Mouse (Mus musculus): ENCODE results near the gene Gm20388. TPM values are rescaled to one million over a fixed set of nuclear protein-coding genes. Genes with fewer than 3 reads are reported as not detected.
A peak's percentile ranks its signal among the peaks of the same experiment; 100 is the strongest.

Gene Gm20388
- polyA plus RNA-seq, 1 experiment from 2014 or later = not detected

DNA sequence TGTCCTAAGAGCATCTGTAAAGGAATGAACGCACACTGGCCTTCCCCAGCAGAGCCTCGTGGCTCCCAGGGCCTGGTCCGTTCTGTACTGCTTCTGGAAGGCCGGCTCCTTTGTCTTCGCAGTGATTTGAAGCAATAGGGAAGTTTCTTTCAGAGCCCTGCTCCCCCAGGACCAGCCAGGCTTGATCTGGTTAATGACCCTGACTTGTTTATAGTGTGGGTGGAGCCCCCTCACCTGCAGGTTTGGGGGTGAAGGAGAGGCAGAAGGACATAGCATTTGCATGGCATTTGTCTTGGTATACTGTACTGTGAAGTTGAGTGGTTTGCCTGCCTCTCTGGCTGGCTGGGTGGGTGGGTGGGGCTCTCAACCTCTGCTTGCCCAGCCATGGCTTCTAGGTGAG, 833.8 kb downstream of the Gm20388 start:
- H3K4me3 ChIP-seq (ENCODE audit: low read length) = no peak overlapping the region
- peak overlapping the region; percentile 86 for H3K27ac ChIP-seq (ENCODE audit: low read length)
- ATAC-seq (ENCODE audit: low read depth) = no peak

GRCm38 (mm10) chr8:120745226-120745625, 834.6 kb downstream of the Gm20388 start:
- no peak overlapping the region for H3K27ac ChIP-seq (ENCODE audit: low read length)
- H3K9me3 ChIP-seq (ENCODE audit: control insufficient read depth, low read length) = no peaks in the 10 kb centered on the region
- H3K4me3 ChIP-seq (ENCODE audit: low read length) = no peak overlapping the region
- 65% methylated on average over 7 of the region's 7 CpGs for WGBS
- H3K27me3 ChIP-seq (ENCODE audit: control insufficient read depth, insufficient read depth, low read depth, low read length) = no peaks in the 10 kb centered on the region
- no peak for ATAC-seq (ENCODE audit: low read depth)
- H3K9ac ChIP-seq (ENCODE audit: low read length) = no peak overlapping the region
- H3K4me2 ChIP-seq (ENCODE audit: low read depth, low read length) = no peak overlapping the region
- H3K36me3 ChIP-seq (ENCODE audit: control insufficient read depth, insufficient read depth, low read length) = no peaks in the 10 kb centered on the region
- H3K4me1 ChIP-seq (replicated peaks; ENCODE audit: control insufficient read depth, insufficient read depth, low read length) = peaks cover 27% of the 10 kb centered on the region

More for the DNA sequence above, 833.8 kb downstream of the Gm20388 start:
- H3K9me3 ChIP-seq (ENCODE audit: control insufficient read depth, low read length) = no peaks in the 10 kb centered on the region
- H3K4me1 ChIP-seq (replicated peaks; ENCODE audit: control insufficient read depth, insufficient read depth, low read length) = peaks cover 27% of the 10 kb centered on the region
- no peaks in the 10 kb centered on the region for H3K36me3 ChIP-seq (ENCODE audit: control insufficient read depth, insufficient read depth, low read length)
- no peak overlapping the region for H3K9ac ChIP-seq (ENCODE audit: low read length)
- 74% methylated on average over 5 of the region's 5 CpGs for WGBS
- H3K27me3 ChIP-seq (ENCODE audit: control insufficient read depth, insufficient read depth, low read depth, low read length) = no peaks in the 10 kb centered on the region
- no peak overlapping the region for H3K4me2 ChIP-seq (ENCODE audit: low read depth, low read length)

GRCm38 (mm10) chr8:120746007-120746701, 835.5 kb downstream of the Gm20388 start:
- Histone ChIP-seq H3K9me3 (ENCODE audit: control insufficient read depth, low read length) (no peaks in the 10 kb centered on the region), H3K4me2 (ENCODE audit: low read depth, low read length) (no peak overlapping the region), H3K27me3 (ENCODE audit: control insufficient read depth, insufficient read depth, low read depth, low read length) (no peaks in the 10 kb centered on the region), H3K4me3 (ENCODE audit: low read length) (no peak overlapping the region), H3K9ac (ENCODE audit: low read length) (no peak overlapping the region), H3K27ac (ENCODE audit: low read length) (no peak overlapping the region), H3K4me1 (replicated peaks; ENCODE audit: control insufficient read depth, insufficient read depth, low read length) (peaks cover 27% of the 10 kb centered on the region), H3K36me3 (ENCODE audit: control insufficient read depth, insufficient read depth, low read length) (no peaks in the 10 kb centered on the region)
- WGBS = 81% methylated on average over 18 of the region's 18 CpGs
- no peak for ATAC-seq (ENCODE audit: low read depth)

DNA sequence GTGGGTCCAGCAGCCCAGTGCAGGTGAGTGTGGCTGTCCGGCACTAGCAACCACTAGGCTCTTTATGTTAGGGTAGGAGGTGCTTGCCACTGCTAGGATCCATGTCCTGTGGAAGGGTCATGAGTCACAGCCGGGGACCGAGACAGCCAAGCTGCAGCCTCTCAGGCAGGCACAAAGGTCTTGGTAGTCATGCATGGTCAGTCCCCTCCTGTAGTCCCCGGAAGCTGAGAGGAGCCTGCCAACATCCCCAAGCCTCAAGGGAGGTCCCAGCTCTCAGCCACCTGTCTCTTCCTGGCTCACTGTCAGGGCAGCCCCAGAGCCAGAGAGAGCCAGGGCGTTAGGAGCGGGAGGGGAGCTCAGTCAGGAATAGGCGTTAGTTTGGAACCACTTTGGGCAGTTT, 836.6 kb downstream of the Gm20388 start:
- Histone ChIP-seq H3K4me2 (ENCODE audit: low read depth, low read length) (no peak overlapping the region), H3K36me3 (ENCODE audit: control insufficient read depth, insufficient read depth, low read length) (no peaks in the 10 kb centered on the region), H3K4me3 (ENCODE audit: low read length) (no peak overlapping the region), H3K27me3 (ENCODE audit: control insufficient read depth, insufficient read depth, low read depth, low read length) (no peaks in the 10 kb centered on the region), H3K27ac (ENCODE audit: low read length) (no peak overlapping the region), H3K4me1 (replicated peaks; ENCODE audit: control insufficient read depth, insufficient read depth, low read length) (peaks cover 35% of the 10 kb centered on the region), H3K9ac (ENCODE audit: low read length) (no peak overlapping the region), H3K9me3 (ENCODE audit: control insufficient read depth, low read length) (no peaks in the 10 kb centered on the region)
- ATAC-seq (ENCODE audit: low read depth) = no peak
- 82% methylated on average over 7 of the region's 7 CpGs for WGBS

GRCm38 (mm10) chr8:120750616-120751015, 840.0 kb downstream of the Gm20388 start:
- Histone ChIP-seq H3K27ac (ENCODE audit: low read length) (no peak overlapping the region), H3K36me3 (ENCODE audit: control insufficient read depth, insufficient read depth, low read length) (no peaks in the 10 kb centered on the region), H3K9me3 (ENCODE audit: control insufficient read depth, low read length) (no peaks in the 10 kb centered on the region), H3K4me1 (replicated peaks; ENCODE audit: control insufficient read depth, insufficient read depth, low read length) (peaks cover 18% of the 10 kb centered on the region), H3K4me2 (ENCODE audit: low read depth, low read length) (no peak overlapping the region), H3K9ac (ENCODE audit: low read length) (no peak overlapping the region), H3K4me3 (ENCODE audit: low read length) (no peak overlapping the region), H3K27me3 (ENCODE audit: control insufficient read depth, insufficient read depth, low read depth, low read length) (no peaks in the 10 kb centered on the region)
- ATAC-seq (ENCODE audit: low read depth) = no peak
- 71% methylated on average over 9 of the region's 9 CpGs for WGBS

GRCm38 (mm10) chr8:120751226-120752081, 840.8 kb downstream of the Gm20388 start:
- no peaks in the 10 kb centered on the region for H3K36me3 ChIP-seq (ENCODE audit: control insufficient read depth, insufficient read depth, low read length)

DNA sequence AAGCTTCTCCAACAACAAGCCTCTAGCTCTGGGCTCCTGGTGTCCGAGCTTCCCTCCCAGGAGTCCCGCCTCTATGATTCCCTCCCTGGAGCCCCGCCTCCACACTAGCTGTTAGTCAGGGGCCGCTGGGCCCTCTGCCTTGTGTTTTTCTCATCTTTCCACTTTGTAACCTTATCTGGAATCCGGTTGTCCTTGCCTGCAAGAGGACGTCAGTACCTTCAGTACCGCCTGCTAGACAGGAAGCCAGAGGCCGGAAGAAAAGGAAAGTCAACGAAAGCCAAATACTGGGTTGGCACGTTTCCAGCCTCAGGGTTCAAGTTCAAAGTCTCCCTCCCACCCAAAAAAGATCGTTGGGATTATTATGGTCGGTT, 841.4 kb downstream of the Gm20388 start:
- Histone ChIP-seq H3K27me3 (ENCODE audit: control insufficient read depth, insufficient read depth, low read depth, low read length) (no peaks in the 10 kb centered on the region), H3K27ac (ENCODE audit: low read length) (peak overlapping the region; percentile 76), H3K4me1 (replicated peaks; ENCODE audit: control insufficient read depth, insufficient read depth, low read length) (peaks cover 21% of the 10 kb centered on the region), H3K4me2 (ENCODE audit: low read depth, low read length) (peak overlapping the region; percentile 30), H3K4me3 (ENCODE audit: low read length) (0 out of 2 replicates have a peak overlapping the region, but pooled peaks have one; percentile 3), H3K36me3 (ENCODE audit: control insufficient read depth, insufficient read depth, low read length) (no peaks in the 10 kb centered on the region), H3K9ac (ENCODE audit: low read length) (peak overlapping the region; percentile 49), H3K9me3 (ENCODE audit: control insufficient read depth, low read length) (no peaks in the 10 kb centered on the region)
- peak; percentile 82 for ATAC-seq (ENCODE audit: low read depth)
- 2% methylated on average over 12 of the region's 12 CpGs for WGBS

More at GRCm38 (mm10) chr8:120751226-120752081, 840.8 kb downstream of the Gm20388 start:
- ATAC-seq (ENCODE audit: low read depth) = no peak; the same call in 1 of the 2 replicates
- Histone ChIP-seq H3K4me3 (ENCODE audit: low read length) (0 out of 2 replicates have a peak overlapping the region, but pooled peaks have one; percentile 3), H3K27me3 (ENCODE audit: control insufficient read depth, insufficient read depth, low read depth, low read length) (no peaks in the 10 kb centered on the region), H3K9me3 (ENCODE audit: control insufficient read depth, low read length) (no peaks in the 10 kb centered on the region), H3K4me1 (replicated peaks; ENCODE audit: control insufficient read depth, insufficient read depth, low read length) (peaks cover 21% of the 10 kb centered on the region), H3K27ac (ENCODE audit: low read length) (peak overlapping the region; percentile 76), H3K9ac (ENCODE audit: low read length) (peak overlapping the region; percentile 49), H3K4me2 (ENCODE audit: low read depth, low read length) (peak overlapping the region; percentile 30)
- WGBS = 57% methylated on average over 21 of the region's 21 CpGs

GRCm38 (mm10) chr8:120753476-120753875, 842.8 kb downstream of the Gm20388 start:
- Histone ChIP-seq H3K9me3 (ENCODE audit: control insufficient read depth, low read length) (no peaks in the 10 kb centered on the region), H3K4me1 (replicated peaks; ENCODE audit: control insufficient read depth, insufficient read depth, low read length) (peaks cover 23% of the 10 kb centered on the region), H3K4me3 (ENCODE audit: low read length) (no peak overlapping the region), H3K9ac (ENCODE audit: low read length) (no peak overlapping the region), H3K4me2 (ENCODE audit: low read depth, low read length) (no peak overlapping the region), H3K27me3 (ENCODE audit: control insufficient read depth, insufficient read depth, low read depth, low read length) (no peaks in the 10 kb centered on the region), H3K27ac (ENCODE audit: low read length) (no peak overlapping the region), H3K36me3 (ENCODE audit: control insufficient read depth, insufficient read depth, low read length) (no peaks in the 10 kb centered on the region)
- no peak for ATAC-seq (ENCODE audit: low read depth)
- 94% methylated on average over 22 of the region's 22 CpGs for WGBS
